8 mouse cellular contexts compared by ENCODE assay signal in the genomic region with DNA sequence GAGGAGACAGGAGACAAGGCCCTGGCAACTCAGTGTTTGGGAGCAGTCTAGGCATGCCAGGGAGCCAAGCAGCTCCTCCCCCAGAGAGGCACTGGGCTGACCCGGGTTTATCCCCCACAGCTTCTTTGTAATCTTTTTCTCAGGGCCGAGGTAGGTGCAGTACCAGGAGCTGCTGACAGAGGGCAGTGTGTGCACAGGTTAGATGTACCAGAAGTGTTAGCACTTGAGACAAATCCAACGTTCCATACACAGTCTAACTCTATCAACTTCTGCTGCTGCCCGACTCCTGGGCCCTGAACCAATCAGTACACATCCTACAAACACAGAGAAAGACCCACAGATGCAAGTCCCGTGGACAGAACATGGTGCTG. TPM values are rescaled to one million over a fixed set of nuclear protein-coding genes. Genes with fewer than 3 reads are reported as not detected.
DNase-seq lines count a peak whose midpoint lies in the region; ATAC-seq lines count a peak whose summit lies in the region.

No protein-coding gene starts in this region.

- H3K36me3 ChIP-seq in embryonic facial prominence, embryonic 10.5 days (replicated peaks), result no peaks in the 10 kb centered on the region
- H3K36me3 ChIP-seq in midbrain, embryonic 13.5 days, result no peaks in the 10 kb centered on the region

- no peak overlapping the region for H3K9ac ChIP-seq in midbrain, embryonic 13.5 days (replicated peaks)

- H3K27ac ChIP-seq in embryonic facial prominence, embryonic 10.5 days (replicated peaks), result peak overlapping the region; percentile 76
- no peak overlapping the region for H3K27ac ChIP-seq in midbrain, embryonic 13.5 days

- intact Hi-C loops in left cerebral cortex, postnatal 36 days (cut with DNase I), result loop anchor here (1.0 to 2.0 kb wide), 3 partner anchors 201 to 433 kb away; no protein-coding TSS in a partner anchor

- 0 out of 2 replicates have a peak overlapping the region, but pooled peaks have one; percentile 11 for H3K4me3 ChIP-seq in embryonic facial prominence, embryonic 10.5 days
- no peak overlapping the region for H3K4me3 ChIP-seq in midbrain, embryonic 13.5 days (replicated peaks)

- peak; percentile 86 for ATAC-seq in midbrain, embryonic 13.5 days
- no peak for ATAC-seq in inflammation-experienced regulatory T-cells, adult 6 months

- peaks cover 17% of the 10 kb centered on the region; the same call in 1 of the 2 replicates for H3K4me1 ChIP-seq in embryonic facial prominence, embryonic 10.5 days
- H3K4me1 ChIP-seq in midbrain, embryonic 13.5 days (replicated peaks), result no peaks in the 10 kb centered on the region; the same call in 1 of the 2 replicates

- no peaks in the 10 kb centered on the region for H3K27me3 ChIP-seq in embryonic facial prominence, embryonic 10.5 days (replicated peaks; ENCODE audit: low read depth, poor library complexity, severe bottlenecking)
- no peaks in the 10 kb centered on the region for H3K27me3 ChIP-seq in midbrain, embryonic 13.5 days

- DNase-seq in adrenal gland, postnatal 25 days, result peak; percentile 82
- peak; percentile 89 for DNase-seq in embryonic facial prominence, embryonic 10.5 days (ENCODE audit: low spot score)
- DNase-seq in gonadal fat pad, adult 2 months (ENCODE audit: low read depth), result peak; percentile 56
- DNase-seq in kidney, adult 11 months, result peak; percentile 79
- DNase-seq in left cerebral cortex, postnatal 36 days (ENCODE audit: low spot score in 2 of 2), result peak; percentile 81 to 85
- DNase-seq in spleen, adult 12 weeks (ENCODE audit: low spot score), result peak; percentile 51

- no peak overlapping the region for H3K4me2 ChIP-seq in midbrain, embryonic 13.5 days (replicated peaks)

- 10% methylated on average over 5 of the region's 5 CpGs for WGBS in embryonic facial prominence, embryonic 10.5 days
- 6% methylated on average over 5 of the region's 5 CpGs for WGBS in midbrain, embryonic 13.5 days

- no peaks in the 10 kb centered on the region for H3K9me3 ChIP-seq in embryonic facial prominence, embryonic 10.5 days
- H3K9me3 ChIP-seq in midbrain, embryonic 13.5 days, result no peaks in the 10 kb centered on the region

RNA-seq across cellular contexts. Expression of a gene that starts 13.6 kb away (rescaled TPM):
- total RNA-seq in adrenal gland, postnatal 25 days (2021), result not detected in 2 replicates
- not detected in 2 replicates for polyA plus RNA-seq in embryonic facial prominence, embryonic 10.5 days (2016; fragmentation: Nextera tagmentation; extraction: Ambion mirVana)
- not detected in 2 replicates for polyA plus RNA-seq in gonadal fat pad, adult 2 months (2012; rRNA removed)
- total RNA-seq in left cerebral cortex, postnatal 36 days (2021), result not detected
- polyA plus RNA-seq in midbrain, embryonic 13.5 days (2015; fragmentation: Nextera tagmentation; extraction: Ambion mirVana), result not detected in 2 replicates
- not detected for polyA plus RNA-seq in inflammation-experienced regulatory T-cells, adult 6 months (2017; shearing (Covaris generic))

RNA-seq across cellular contexts. Expression of a gene that starts 29.4 kb away (rescaled TPM):
- not detected in 2 replicates for total RNA-seq in adrenal gland, postnatal 25 days (2021)
- polyA plus RNA-seq in embryonic facial prominence, embryonic 10.5 days (2016; fragmentation: Nextera tagmentation; extraction: Ambion mirVana), result not detected in 2 replicates
- polyA plus RNA-seq in gonadal fat pad, adult 2 months (2012; rRNA removed), result not detected in 2 replicates
- total RNA-seq in left cerebral cortex, postnatal 36 days (2021), result 1 to 10 TPM; 1.5 to 1.6 TPM
- 0.50 and 1.0 TPM in 2 replicates for polyA plus RNA-seq in midbrain, embryonic 13.5 days (2015; fragmentation: Nextera tagmentation; extraction: Ambion mirVana)
- not detected for polyA plus RNA-seq in inflammation-experienced regulatory T-cells, adult 6 months (2017; shearing (Covaris generic))

RNA-seq across cellular contexts. Expression of a gene that starts 29.8 kb away (rescaled TPM):
- not detected in 2 replicates for total RNA-seq in adrenal gland, postnatal 25 days (2021)
- polyA plus RNA-seq in embryonic facial prominence, embryonic 10.5 days (2016; fragmentation: Nextera tagmentation; extraction: Ambion mirVana), result not detected in 2 replicates
- polyA plus RNA-seq in gonadal fat pad, adult 2 months (2012; rRNA removed), result 0.07 TPM in 1 of 2 replicates, not detected in the other
- total RNA-seq in left cerebral cortex, postnatal 36 days (2021), result not detected
- not detected in 2 replicates for polyA plus RNA-seq in midbrain, embryonic 13.5 days (2015; fragmentation: Nextera tagmentation; extraction: Ambion mirVana)
- not detected for polyA plus RNA-seq in inflammation-experienced regulatory T-cells, adult 6 months (2017; shearing (Covaris generic))

RNA-seq across cellular contexts. Expression of a gene that starts 45.3 kb away (rescaled TPM):
- total RNA-seq in adrenal gland, postnatal 25 days (2021), result not detected in 2 replicates
- not detected in 2 replicates for polyA plus RNA-seq in embryonic facial prominence, embryonic 10.5 days (2016; fragmentation: Nextera tagmentation; extraction: Ambion mirVana)
- polyA plus RNA-seq in gonadal fat pad, adult 2 months (2012; rRNA removed), result not detected in 2 replicates
- under 1 TPM; 0.15 to 0.29 TPM for total RNA-seq in left cerebral cortex, postnatal 36 days (2021)
- polyA plus RNA-seq in midbrain, embryonic 13.5 days (2015; fragmentation: Nextera tagmentation; extraction: Ambion mirVana), result not detected in 2 replicates
- polyA plus RNA-seq in inflammation-experienced regulatory T-cells, adult 6 months (2017; shearing (Covaris generic)), result not detected

RNA-seq across cellular contexts. Expression of a gene that starts 60.0 kb away (rescaled TPM):
- total RNA-seq in adrenal gland, postnatal 25 days (2021), result not detected in 2 replicates
- 1.1 and 5.4 TPM in 2 replicates for polyA plus RNA-seq in embryonic facial prominence, embryonic 10.5 days (2016; fragmentation: Nextera tagmentation; extraction: Ambion mirVana)
- 36.9 and 48.0 TPM in 2 replicates for polyA plus RNA-seq in gonadal fat pad, adult 2 months (2012; rRNA removed)
- not detected for total RNA-seq in left cerebral cortex, postnatal 36 days (2021)
- 0.19 and 0.26 TPM in 2 replicates for polyA plus RNA-seq in midbrain, embryonic 13.5 days (2015; fragmentation: Nextera tagmentation; extraction: Ambion mirVana)
- not detected for polyA plus RNA-seq in inflammation-experienced regulatory T-cells, adult 6 months (2017; shearing (Covaris generic))
